Mouse (Mus musculus): ENCODE measurements around the gene Cnn2. TPM values are rescaled to one million over a fixed set of nuclear protein-coding genes. Genes with fewer than 3 reads are reported as not detected.
"Not testable (repeated sequence)": the region's sequence is repeated elsewhere in the genome, so short reads cannot be mapped to it uniquely, and the experiment has no call there.

Gene Cnn2
- total RNA-seq, 1 experiment from 2014 or later: 210 TPM

- no peak for ATAC-seq (replicated peaks; ENCODE audit: insufficient number of reproducible peaks, low FRiP score, low TSS enrichment, poor library complexity, severe bottlenecking)
These were observed 39.5 kb downstream of the Cnn2 start for GRCm38 (mm10) chr10:80027681-80028520.

- no peak for ATAC-seq (replicated peaks; ENCODE audit: insufficient number of reproducible peaks, low FRiP score, low TSS enrichment, poor library complexity, severe bottlenecking)
These were observed 40.1 kb downstream of the Cnn2 start for GRCm38 (mm10) chr10:80028521-80028846.

- ATAC-seq (replicated peaks; ENCODE audit: insufficient number of reproducible peaks, low FRiP score, low TSS enrichment, poor library complexity, severe bottlenecking): no peak
These were observed 41.8 kb downstream of the Cnn2 start for GRCm38 (mm10) chr10:80030191-80030590.

GRCm38 (mm10) chr10:80030736-80031135 lies 42.4 kb downstream of the Cnn2 start:
- ATAC-seq (replicated peaks; ENCODE audit: insufficient number of reproducible peaks, low FRiP score, low TSS enrichment, poor library complexity, severe bottlenecking): no peak

- peak; percentile 59 for ATAC-seq (replicated peaks; ENCODE audit: insufficient number of reproducible peaks, low FRiP score, low TSS enrichment, poor library complexity, severe bottlenecking)
These were observed 44.6 kb downstream of the Cnn2 start for GRCm38 (mm10) chr10:80032799-80033480.

- peak; percentile 55 for ATAC-seq (replicated peaks; ENCODE audit: insufficient number of reproducible peaks, low FRiP score, low TSS enrichment, poor library complexity, severe bottlenecking)
These were observed 45.4 kb downstream of the Cnn2 start for GRCm38 (mm10) chr10:80033511-80034391.

GRCm38 (mm10) chr10:80035148-80035547 lies 46.8 kb downstream of the Cnn2 start:
- ATAC-seq (replicated peaks; ENCODE audit: insufficient number of reproducible peaks, low FRiP score, low TSS enrichment, poor library complexity, severe bottlenecking): no peak

GRCm38 (mm10) chr10:80035686-80036085 lies 47.3 kb downstream of the Cnn2 start:
- ATAC-seq (replicated peaks; ENCODE audit: insufficient number of reproducible peaks, low FRiP score, low TSS enrichment, poor library complexity, severe bottlenecking): no peak

GRCm38 (mm10) chr10:80036832-80037231 lies 48.4 kb downstream of the Cnn2 start:
- ATAC-seq (replicated peaks; ENCODE audit: insufficient number of reproducible peaks, low FRiP score, low TSS enrichment, poor library complexity, severe bottlenecking): no peak

- ATAC-seq (replicated peaks; ENCODE audit: insufficient number of reproducible peaks, low FRiP score, low TSS enrichment, poor library complexity, severe bottlenecking): peak; percentile 87
These were observed 51.2 kb downstream of the Cnn2 start, which contains the start of gene Polr2e for GRCm38 (mm10) chr10:80039559-80039979. TSS of gene Polr2e (minus strand) at chr10:80039795.

- not testable (repeated sequence) for ATAC-seq (replicated peaks; ENCODE audit: insufficient number of reproducible peaks, low FRiP score, low TSS enrichment, poor library complexity, severe bottlenecking)
These were observed 53.2 kb downstream of the Cnn2 start for GRCm38 (mm10) chr10:80041409-80042060.

GRCm38 (mm10) chr10:80044087-80044486 lies 55.7 kb downstream of the Cnn2 start:
- no peak for ATAC-seq (replicated peaks; ENCODE audit: insufficient number of reproducible peaks, low FRiP score, low TSS enrichment, poor library complexity, severe bottlenecking)

- ATAC-seq (replicated peaks; ENCODE audit: insufficient number of reproducible peaks, low FRiP score, low TSS enrichment, poor library complexity, severe bottlenecking): not testable (repeated sequence)
These were observed 57.0 kb downstream of the Cnn2 start for GRCm38 (mm10) chr10:80045364-80045763.

Other genes with a start within 250 kb of the Cnn2 start
- gene Polrmt, start 242.0 kb upstream of the Cnn2 start, total RNA-seq (2017): 8.3 to 15.9 TPM (median 10.4 TPM) in 3 replicates
- gene Fgf22, start 233.5 kb upstream of the Cnn2 start, total RNA-seq (2017): not detected in 3 replicates
- 3.5 to 18.0 TPM (median 8.8 TPM) in 3 replicates for gene Rnf126, start 221.6 kb upstream of the Cnn2 start, total RNA-seq (2017)
- gene Fstl3, start 211.3 kb upstream of the Cnn2 start, total RNA-seq (2017): 1.3 to 3.3 TPM (median 2.0 TPM) in 3 replicates
- 0.21 to 2.1 TPM in 2 of 3 replicates, not detected in the other for gene Prss57, start 197.6 kb upstream of the Cnn2 start, total RNA-seq (2017)
- 21.3 to 30.9 TPM (median 27.0 TPM) in 3 replicates for gene Palm, start 195.0 kb upstream of the Cnn2 start, total RNA-seq (2017)
- not detected in 3 replicates for gene Misp, start 167.6 kb upstream of the Cnn2 start, total RNA-seq (2017)
- 55.7 to 124 TPM (median 78.8 TPM) in 3 replicates for gene Ptbp1, start 134.2 kb upstream of the Cnn2 start, total RNA-seq (2017)
- gene Prtn3, start 114.1 kb upstream of the Cnn2 start, total RNA-seq (2017): not detected in 3 replicates
- gene Plppr3, start 114.0 kb upstream of the Cnn2 start, total RNA-seq (2017): 0.95 TPM in 1 of 3 replicates, not detected in the others
- not detected in 3 replicates for gene Elane, start 102.3 kb upstream of the Cnn2 start, total RNA-seq (2017)
- not detected in 3 replicates for gene Cfd, start 97.7 kb upstream of the Cnn2 start, total RNA-seq (2017)
- 13.3 to 16.8 TPM (median 13.3 TPM) in 3 replicates for gene Med16, start 79.7 kb upstream of the Cnn2 start, total RNA-seq (2017)
- gene Gm26602, start 77.7 kb upstream of the Cnn2 start, total RNA-seq (2017): not detected in 3 replicates
- gene Kiss1r, start 71.6 kb upstream of the Cnn2 start, total RNA-seq (2017): 0.39 TPM in 1 of 3 replicates, not detected in the others
- 23.4 to 53.8 TPM (median 35.4 TPM) in 3 replicates for gene R3hdm4, start 67.4 kb upstream of the Cnn2 start, total RNA-seq (2017)
- 35.3 to 38.9 TPM (median 36.8 TPM) in 3 replicates for gene Arid3a, start 61.5 kb upstream of the Cnn2 start, total RNA-seq (2017)
- 7.8 to 14.2 TPM (median 8.8 TPM) in 3 replicates for gene Wdr18, start 28.4 kb upstream of the Cnn2 start, total RNA-seq (2017)
- not detected in 3 replicates for gene Grin3b, start 17.9 kb upstream of the Cnn2 start, total RNA-seq (2017)
- gene Tmem259, start 4.3 kb upstream of the Cnn2 start, total RNA-seq (2017): 49.0 to 80.6 TPM (median 59.1 TPM) in 3 replicates
- 33.6 to 53.0 TPM (median 45.9 TPM) in 3 replicates for gene Abca7, start 7.9 kb downstream of the Cnn2 start, total RNA-seq (2017)
- 356 to 478 TPM (median 365 TPM) in 3 replicates for gene Arhgap45, start 28.1 kb downstream of the Cnn2 start, total RNA-seq (2017)
- 83.4 to 130 TPM (median 95.9 TPM) in 3 replicates for gene Polr2e, start 51.2 kb downstream of the Cnn2 start, total RNA-seq (2017)
- 250 to 253 TPM (median 251 TPM) in 3 replicates for gene Gpx4, start 58.6 kb downstream of the Cnn2 start, total RNA-seq (2017)
- gene Sbno2, start 117.0 kb downstream of the Cnn2 start, total RNA-seq (2017): 50.6 to 75.0 TPM (median 51.9 TPM) in 3 replicates
- 155 to 177 TPM (median 155 TPM) in 3 replicates for gene Stk11, start 127.2 kb downstream of the Cnn2 start, total RNA-seq (2017)
- gene Atp5d, start 150.0 kb downstream of the Cnn2 start, total RNA-seq (2017): 26.1 to 49.8 TPM (median 29.5 TPM) in 3 replicates
- 0.29 to 5.8 TPM (median 4.1 TPM) in 3 replicates for gene Cbarp, start 152.3 kb downstream of the Cnn2 start, total RNA-seq (2017)
- gene Midn, start 159.7 kb downstream of the Cnn2 start, total RNA-seq (2017): 27.3 to 65.5 TPM (median 29.9 TPM) in 3 replicates
- 137 to 163 TPM (median 145 TPM) in 3 replicates for gene Cirbp, start 177.4 kb downstream of the Cnn2 start, total RNA-seq (2017)
- gene 1600002K03Rik, start 184.4 kb downstream of the Cnn2 start, total RNA-seq (2017): 16.2 to 29.1 TPM (median 18.0 TPM) in 3 replicates
- gene Efna2, start 190.9 kb downstream of the Cnn2 start, total RNA-seq (2017): 1.0 TPM in 1 of 3 replicates, not detected in the others
- gene Mum1, start 237.8 kb downstream of the Cnn2 start, total RNA-seq (2017): 43.7 to 46.7 TPM (median 46.2 TPM) in 3 replicates